Mouse (Mus musculus): Measurements from ENCODE around the gene Golga7b. TPM values are rescaled to one million over a fixed set of nuclear protein-coding genes. Genes with fewer than 3 reads are reported as not detected.

Golga7b gene
- total RNA-seq (2021) (under 1 TPM; 0.50 to 0.75 TPM), polyA plus RNA-seq (2012; rRNA removed) (1.0 and 1.1 TPM in 2 replicates)
- long read RNA-seq: 0 reads

DNA sequence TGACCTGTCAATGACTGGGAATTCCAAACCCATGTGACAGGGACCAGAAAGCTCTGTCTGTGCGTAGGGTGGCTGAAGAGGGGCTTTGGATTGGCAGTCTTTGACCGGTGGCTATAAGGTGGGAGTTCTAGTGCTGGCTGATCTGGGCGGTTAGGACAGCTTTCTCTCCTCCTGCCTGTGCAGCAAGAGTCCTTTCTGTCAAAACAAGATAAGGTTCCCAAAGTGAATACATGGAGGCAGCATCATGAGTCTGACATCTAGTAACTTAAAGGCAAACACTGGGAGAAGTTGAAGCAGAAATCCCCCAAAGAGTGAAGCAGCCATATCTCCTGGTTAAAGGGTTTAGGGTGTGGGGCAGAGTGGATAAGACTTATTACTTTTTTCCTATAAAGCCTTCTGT, at the start of gene Golga7b:
TSS of gene Golga7b (plus strand) at position 56 of the 400 bp plus-strand sequence.
- Histone ChIP-seq H3K27me3 (ENCODE audit: control insufficient read depth, insufficient read depth, low read length) (no peaks in the 10 kb centered on the region), H3K9ac (ENCODE audit: low read depth, low read length) (no peak within 1 kb of the TSS), H3K36me3 (ENCODE audit: control insufficient read depth, insufficient read depth, low read length) (no peaks in the 10 kb centered on the region), H3K79me2 (replicated peaks; ENCODE audit: control insufficient read depth, insufficient read depth, low read length) (no peaks in the 10 kb centered on the region), H3K27ac (no peak within 1 kb of the TSS), H3K4me3 (no peak within 1 kb of the TSS), H3K4me1 (ENCODE audit: control insufficient read depth, insufficient read depth, low read length) (no peaks in the 10 kb centered on the region)
- TF ChIP-seq EP300 (IDR thresholded peaks at IDR 0.05; ENCODE audit: insufficient read depth, low read depth, low read length): no peak
- TF ChIP-seq POLR2A (IDR thresholded peaks at IDR 0.05; ENCODE audit: insufficient read depth, low read depth, low read length): no peak
- TF ChIP-seq CTCF (IDR thresholded peaks at IDR 0.05): no peak
- 35% methylated on average over 3 of the region's 3 CpGs for WGBS
- no peak for DNase-seq
- intact Hi-C loops (cut with DNase I): no loop called here

DNA sequence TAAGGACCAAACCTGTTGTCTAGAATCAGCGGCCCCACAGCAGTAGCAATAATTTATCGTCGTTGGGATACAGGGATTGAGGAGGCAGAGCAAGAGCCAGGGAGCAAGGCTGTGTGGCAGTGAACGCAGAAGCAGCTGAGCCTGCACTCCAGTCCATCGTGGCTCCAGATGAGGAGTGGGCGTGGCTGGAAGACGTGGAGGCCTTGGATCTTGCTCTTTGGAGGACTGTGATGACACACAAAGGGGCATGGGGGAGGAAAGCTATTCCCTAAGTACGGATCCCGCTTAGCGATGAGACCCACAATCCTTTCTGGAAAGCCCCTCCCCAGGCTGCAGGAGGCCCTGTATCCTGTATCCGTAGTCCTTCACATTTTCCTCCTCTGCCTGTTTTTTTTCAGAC, 49.3 kb upstream of the Golga7b start:
- 50% methylated on average over 11 of the region's 11 CpGs for WGBS
- peaks cover 7% of the 10 kb centered on the region for H3K27me3 ChIP-seq (ENCODE audit: control insufficient read depth, insufficient read depth, low read length)
- intact Hi-C loops (cut with DNase I): no loop called here

GRCm38 (mm10) chr19:42201696-42202381, 45.5 kb upstream of the Golga7b start, which contains the start of gene Sfrp5:
Gene Sfrp5, minus strand, starts transcription at chr19:42202252.
- no peak for TF ChIP-seq CTCF (IDR thresholded peaks at IDR 0.05)
- no peak for TF ChIP-seq EP300 (IDR thresholded peaks at IDR 0.05; ENCODE audit: insufficient read depth, low read depth, low read length)
- no peak for TF ChIP-seq POLR2A (IDR thresholded peaks at IDR 0.05; ENCODE audit: insufficient read depth, low read depth, low read length)
- WGBS: 2% methylated on average over 58 of the region's 60 CpGs
- Histone ChIP-seq H3K4me3 (no peak within 1 kb of the TSS), H3K27me3 (ENCODE audit: control insufficient read depth, insufficient read depth, low read length) (peaks cover 7% of the 10 kb centered on the region), H3K9ac (ENCODE audit: low read depth, low read length) (0 out of 2 replicates have a peak within 1 kb of the TSS, but pooled peaks have one; percentile 5), H3K36me3 (ENCODE audit: control insufficient read depth, insufficient read depth, low read length) (no peaks in the 10 kb centered on the region), H3K27ac (no peak within 1 kb of the TSS), H3K4me1 (ENCODE audit: control insufficient read depth, insufficient read depth, low read length) (no peaks in the 10 kb centered on the region; the same call in 1 of the 2 replicates), H3K79me2 (replicated peaks; ENCODE audit: control insufficient read depth, insufficient read depth, low read length) (no peaks in the 10 kb centered on the region)
- DNase-seq: peak in 1 of 2 experiments; percentile 14
- intact Hi-C loops (cut with DNase I): no loop called here

More for the DNA sequence above, 49.3 kb upstream of the Golga7b start:
- Histone ChIP-seq H3K36me3 (ENCODE audit: control insufficient read depth, insufficient read depth, low read length) (no peaks in the 10 kb centered on the region), H3K27ac (no peak overlapping the region), H3K4me1 (ENCODE audit: control insufficient read depth, insufficient read depth, low read length) (no peaks in the 10 kb centered on the region), H3K4me3 (no peak overlapping the region), H3K9ac (ENCODE audit: low read depth, low read length) (no peak overlapping the region), H3K79me2 (replicated peaks; ENCODE audit: control insufficient read depth, insufficient read depth, low read length) (no peaks in the 10 kb centered on the region)
- TF ChIP-seq POLR2A (IDR thresholded peaks at IDR 0.05; ENCODE audit: insufficient read depth, low read depth, low read length): no peak
- no peak for TF ChIP-seq CTCF (IDR thresholded peaks at IDR 0.05)
- TF ChIP-seq EP300 (IDR thresholded peaks at IDR 0.05; ENCODE audit: insufficient read depth, low read depth, low read length): no peak
- DNase-seq: no peak

DNA sequence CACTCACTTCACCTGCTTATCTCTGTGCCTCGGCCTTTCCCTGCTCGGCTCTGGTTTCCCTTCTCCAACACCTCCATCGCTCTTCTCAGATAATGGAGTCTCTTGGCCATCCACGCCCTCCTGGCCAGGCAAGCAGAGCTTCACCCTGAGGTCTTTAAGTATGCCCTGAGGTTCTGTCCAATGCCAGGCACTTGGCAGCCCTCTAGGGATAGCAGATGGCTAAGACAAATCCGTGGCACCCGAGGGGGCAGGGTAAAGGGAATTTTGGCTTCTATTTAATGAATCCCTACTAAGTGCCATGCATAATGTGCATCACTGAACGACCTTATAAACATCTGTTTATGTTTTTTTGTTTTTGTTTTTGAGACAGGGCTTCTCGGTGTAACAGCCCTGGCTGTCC, 44.9 kb upstream of the Golga7b start:
- no peak for TF ChIP-seq CTCF (IDR thresholded peaks at IDR 0.05)
- no peak for TF ChIP-seq EP300 (IDR thresholded peaks at IDR 0.05; ENCODE audit: insufficient read depth, low read depth, low read length)
- TF ChIP-seq POLR2A (IDR thresholded peaks at IDR 0.05; ENCODE audit: insufficient read depth, low read depth, low read length): no peak

DNA sequence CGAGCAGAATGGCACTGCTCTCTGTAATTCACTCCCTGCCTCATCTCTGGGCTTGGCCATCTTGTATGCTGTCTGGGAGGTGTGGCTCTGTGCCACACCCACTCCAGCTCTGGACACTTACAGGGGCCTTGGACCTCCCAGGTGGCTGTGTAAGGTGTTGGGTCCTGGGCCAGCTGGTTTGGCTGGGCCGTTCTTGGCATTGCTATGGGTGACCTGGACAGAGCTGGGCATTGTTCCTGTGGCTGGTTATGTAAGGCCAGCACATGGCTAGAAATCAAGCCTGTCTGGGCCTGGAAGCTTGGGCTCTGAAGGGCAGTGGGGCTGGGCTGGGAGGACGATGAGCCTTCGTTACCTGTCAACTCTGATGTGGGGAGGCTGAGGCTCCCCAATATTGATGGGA, 43.1 kb upstream of the Golga7b start:
- intact Hi-C loops (cut with DNase I): no loop called here
- peaks cover 7% of the 10 kb centered on the region for H3K27me3 ChIP-seq (ENCODE audit: control insufficient read depth, insufficient read depth, low read length)
- no peak overlapping the region for H3K4me3 ChIP-seq
- no peak overlapping the region for H3K9ac ChIP-seq (ENCODE audit: low read depth, low read length)
- 76% methylated on average over 4 of the region's 4 CpGs for WGBS
- TF ChIP-seq CTCF (IDR thresholded peaks at IDR 0.05): no peak
- TF ChIP-seq EP300 (IDR thresholded peaks at IDR 0.05; ENCODE audit: insufficient read depth, low read depth, low read length): no peak
- TF ChIP-seq POLR2A (IDR thresholded peaks at IDR 0.05; ENCODE audit: insufficient read depth, low read depth, low read length): no peak
- no peaks in the 10 kb centered on the region for H3K79me2 ChIP-seq (replicated peaks; ENCODE audit: control insufficient read depth, insufficient read depth, low read length)
- no peaks in the 10 kb centered on the region for H3K36me3 ChIP-seq (ENCODE audit: control insufficient read depth, insufficient read depth, low read length)
- H3K27ac ChIP-seq: no peak overlapping the region
- peak; percentile 51 to 77 for DNase-seq
- H3K4me1 ChIP-seq (ENCODE audit: control insufficient read depth, insufficient read depth, low read length): no peaks in the 10 kb centered on the region; the same call in 1 of the 2 replicates

More for the DNA sequence above, 44.9 kb upstream of the Golga7b start:
- no peak for DNase-seq
- H3K4me1 ChIP-seq (ENCODE audit: control insufficient read depth, insufficient read depth, low read length): no peaks in the 10 kb centered on the region; the same call in 1 of the 2 replicates
- no peak overlapping the region for H3K4me3 ChIP-seq
- intact Hi-C loops (cut with DNase I): no loop called here
- WGBS: 33% methylated on average over 8 of the region's 8 CpGs
- H3K79me2 ChIP-seq (replicated peaks; ENCODE audit: control insufficient read depth, insufficient read depth, low read length): no peaks in the 10 kb centered on the region
- H3K36me3 ChIP-seq (ENCODE audit: control insufficient read depth, insufficient read depth, low read length): no peaks in the 10 kb centered on the region
- H3K27ac ChIP-seq: no peak overlapping the region
- no peak overlapping the region for H3K9ac ChIP-seq (ENCODE audit: low read depth, low read length)
- H3K27me3 ChIP-seq (ENCODE audit: control insufficient read depth, insufficient read depth, low read length): peaks cover 7% of the 10 kb centered on the region

DNA sequence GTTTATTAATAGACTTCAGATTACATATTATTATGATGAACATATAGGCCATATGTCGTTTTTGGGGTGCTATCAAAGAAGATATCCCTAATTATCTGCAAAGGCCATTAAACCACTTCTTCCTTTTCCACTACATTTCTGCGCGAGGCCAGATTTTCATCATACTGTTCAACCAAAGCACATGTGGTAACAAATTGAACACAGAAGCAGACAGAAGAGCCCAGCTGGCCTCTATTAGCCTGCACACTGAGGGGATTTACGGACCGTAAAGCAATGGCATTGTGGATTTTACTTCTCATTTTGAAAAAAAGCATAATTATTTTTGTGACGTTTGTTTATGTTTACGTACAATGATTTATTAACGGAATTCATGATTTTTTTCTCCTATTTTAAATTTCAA, 42.2 kb upstream of the Golga7b start:
- no peak for DNase-seq
- WGBS: 82% methylated on average over 8 of the region's 8 CpGs
- intact Hi-C loops (cut with DNase I): no loop called here
- no peaks in the 10 kb centered on the region for H3K36me3 ChIP-seq (ENCODE audit: control insufficient read depth, insufficient read depth, low read length)
- TF ChIP-seq CTCF (IDR thresholded peaks at IDR 0.05) (no peak), EP300 (IDR thresholded peaks at IDR 0.05; ENCODE audit: insufficient read depth, low read depth, low read length) (no peak), POLR2A (IDR thresholded peaks at IDR 0.05; ENCODE audit: insufficient read depth, low read depth, low read length) (no peak)
- H3K79me2 ChIP-seq (replicated peaks; ENCODE audit: control insufficient read depth, insufficient read depth, low read length): no peaks in the 10 kb centered on the region
- H3K9ac ChIP-seq (ENCODE audit: low read depth, low read length): no peak overlapping the region
- H3K27me3 ChIP-seq (ENCODE audit: control insufficient read depth, insufficient read depth, low read length): peaks cover 7% of the 10 kb centered on the region
- H3K4me1 ChIP-seq (ENCODE audit: control insufficient read depth, insufficient read depth, low read length): no peaks in the 10 kb centered on the region; the same call in 1 of the 2 replicates
- H3K27ac ChIP-seq: no peak overlapping the region
- H3K4me3 ChIP-seq: no peak overlapping the region

All from heart, adult 2 months (tissue).